Mouse (Mus musculus) left cerebral cortex, adult 9 months (tissue): ENCODE data around the gene Cyp26b1.
"Not testable (repeated sequence)": the region's sequence is repeated elsewhere in the genome, so short reads cannot be mapped to it uniquely, and the experiment has no call there.

Source experiments
- DNase-seq, 2 experiments: peaks; one replicate each; pipeline ENCODE4 v3.0.0; 2022; ENCODE audit warnings: low spot score in 2 of 2

Gene Cyp26b1

GRCm38 (mm10) chr6:84593693-84594092, at the start of gene Cyp26b1:
Gene Cyp26b1, minus strand, starts transcription at chr6:84593908.
- no peak for DNase-seq

GRCm38 (mm10) chr6:84641062-84641431, 47.3 kb upstream of the Cyp26b1 start:
- DNase-seq, result no peak

GRCm38 (mm10) chr6:84640324-84641061, 46.8 kb upstream of the Cyp26b1 start:
- no peak for DNase-seq

- DNase-seq, result no peak
These were observed 44.5 kb upstream of the Cyp26b1 start for GRCm38 (mm10) chr6:84638206-84638605.

- DNase-seq, result no peak
These were observed 37.9 kb upstream of the Cyp26b1 start for GRCm38 (mm10) chr6:84631588-84631987.

- DNase-seq, result no peak
These were observed 36.6 kb upstream of the Cyp26b1 start for GRCm38 (mm10) chr6:84630276-84630675.

GRCm38 (mm10) chr6:84628831-84629230, 35.1 kb upstream of the Cyp26b1 start:
- DNase-seq, result no peak

GRCm38 (mm10) chr6:84626398-84626797, 32.7 kb upstream of the Cyp26b1 start:
- DNase-seq, result no peak

- DNase-seq, result no peak
These were observed 25.5 kb upstream of the Cyp26b1 start for GRCm38 (mm10) chr6:84619166-84619565.

- no peak for DNase-seq
These were observed 23.3 kb upstream of the Cyp26b1 start for GRCm38 (mm10) chr6:84617051-84617450.

GRCm38 (mm10) chr6:84616586-84616985, 22.9 kb upstream of the Cyp26b1 start:
- DNase-seq, result no peak

GRCm38 (mm10) chr6:84613561-84613960, 19.9 kb upstream of the Cyp26b1 start:
- DNase-seq, result no peak

- no peak for DNase-seq
These were observed 7.6 kb upstream of the Cyp26b1 start for GRCm38 (mm10) chr6:84601136-84601889.

- DNase-seq, result not testable (repeated sequence)
These were observed 5.6 kb upstream of the Cyp26b1 start for GRCm38 (mm10) chr6:84599296-84599695.

GRCm38 (mm10) chr6:84598725-84599124, 5.0 kb upstream of the Cyp26b1 start:
- DNase-seq, result no peak

- DNase-seq, result no peak
These were observed 918 bp upstream of the Cyp26b1 start for GRCm38 (mm10) chr6:84594626-84595025.

GRCm38 (mm10) chr6:84590961-84591745, 2.6 kb downstream of the Cyp26b1 start:
- DNase-seq, result no peak

- DNase-seq, result peak in 1 of 2 experiments; percentile 88
These were observed 3.7 kb downstream of the Cyp26b1 start for GRCm38 (mm10) chr6:84589742-84590686.

GRCm38 (mm10) chr6:84588895-84589652, 4.6 kb downstream of the Cyp26b1 start:
- no peak for DNase-seq

GRCm38 (mm10) chr6:84588221-84588894, 5.3 kb downstream of the Cyp26b1 start:
- no peak for DNase-seq
